Mouse (Mus musculus): ENCODE data around the gene Gm49366.

DNA sequence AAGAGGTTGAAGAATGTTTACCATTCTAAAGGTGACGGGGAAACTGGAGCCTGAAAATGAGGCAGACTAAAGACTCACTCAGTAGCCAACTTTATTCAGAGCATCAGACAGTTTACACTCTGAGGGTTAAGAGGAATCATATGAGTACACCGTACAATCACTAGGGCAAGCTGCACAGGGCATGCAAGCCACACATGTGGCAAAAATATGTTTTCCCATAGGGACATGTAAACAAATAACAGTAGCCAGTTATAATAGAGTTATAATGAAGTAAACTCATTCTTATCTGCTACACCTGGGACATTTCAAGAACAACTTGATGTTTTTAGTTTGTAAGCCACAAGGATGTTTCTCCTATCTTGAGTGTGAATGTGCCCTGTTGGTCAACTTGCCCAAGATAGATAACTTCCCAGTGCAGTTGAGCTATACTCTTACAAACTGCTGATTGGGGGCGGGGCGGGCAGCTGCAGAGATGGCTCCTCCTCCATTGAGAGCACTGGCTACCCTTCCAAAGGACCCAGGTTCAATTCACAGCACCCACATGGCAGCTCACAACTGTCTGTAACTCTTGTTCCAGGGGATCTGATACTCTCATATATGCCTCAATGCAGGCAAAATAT is 38.7 kb downstream of the Gm49366 start:
- TF ChIP-seq CTCF (IDR thresholded peaks at IDR 0.05; ENCODE audit: low read depth) (no peak), EP300 (optimal IDR thresholded peaks at IDR 0.05) (no peak)
